Mouse (Mus musculus) megakaryocyte-erythroid progenitor cell, adult 5-6 weeks (primary cell): ENCODE measurements around the gene Gm20696. TPM values are rescaled to one million over a fixed set of nuclear protein-coding genes. Genes with fewer than 3 reads are reported as not detected.

Source experiments
- ATAC-seq: replicated peaks from 2 replicates; pipeline ENCODE4 v1.8.0; 2016; ENCODE audit warnings: mild to moderate bottlenecking, inconsistent platforms; ENCODE audit not compliant: severe bottlenecking, poor library complexity, low FRiP score, low TSS enrichment
- total RNA-seq, 2 experiments: library from RNA; stranded (forward) in 1 of 2; stranded (reverse) in 1 of 2; fragments of 200-1000, 215-1000 nt in 1 of 2; fragments of >200 nt in 1 of 2; fragmentation: Nextera tagmentation in 1 of 2; gene quantifications; 2 replicates each; pipeline ENCODE4 v1.2.3; 2014 to 2017

The Gm20696 gene
- total RNA-seq, 2 experiments from 2014 or later = 0.94 to 5.7 TPM

DNA sequence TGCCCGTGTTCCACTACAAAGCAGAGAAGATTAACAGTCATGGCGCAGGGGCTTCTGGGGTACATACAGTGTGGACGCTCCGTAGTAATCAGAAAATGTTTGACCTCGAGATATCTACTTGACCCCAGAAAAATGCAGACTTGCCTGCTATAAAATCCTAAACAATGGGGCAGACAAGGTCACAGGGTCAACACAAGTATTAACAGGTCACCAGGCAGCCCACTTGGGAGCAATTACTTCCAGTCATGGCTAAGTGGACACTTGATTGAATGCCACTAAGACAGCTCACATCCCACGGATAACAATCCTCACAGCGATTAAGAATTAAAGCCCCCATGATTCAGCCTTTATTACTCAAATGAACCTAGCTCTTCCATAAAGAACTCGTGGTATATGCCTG, 199.5 kb downstream of the Gm20696 start:
- ATAC-seq = no peak

DNA sequence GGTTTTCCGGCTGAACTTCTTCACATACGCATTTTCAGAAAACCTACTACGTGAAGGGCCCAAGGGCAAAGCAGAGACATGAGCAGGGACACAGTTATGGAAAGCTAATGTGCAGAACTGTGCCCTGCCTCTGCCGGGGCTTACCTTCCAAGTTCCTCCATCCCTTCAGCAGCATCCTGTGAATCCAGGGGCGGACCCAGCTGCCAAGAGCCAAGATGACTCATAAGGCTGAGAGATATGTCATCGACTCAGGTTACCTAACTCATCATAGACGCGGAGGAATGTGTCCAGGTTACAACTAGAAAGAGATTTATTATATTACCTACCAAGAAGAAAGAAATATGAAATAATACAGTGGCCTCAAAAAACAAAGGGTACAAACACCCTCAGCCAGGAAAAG, 200.2 kb downstream of the Gm20696 start:
- ATAC-seq = no peak

DNA sequence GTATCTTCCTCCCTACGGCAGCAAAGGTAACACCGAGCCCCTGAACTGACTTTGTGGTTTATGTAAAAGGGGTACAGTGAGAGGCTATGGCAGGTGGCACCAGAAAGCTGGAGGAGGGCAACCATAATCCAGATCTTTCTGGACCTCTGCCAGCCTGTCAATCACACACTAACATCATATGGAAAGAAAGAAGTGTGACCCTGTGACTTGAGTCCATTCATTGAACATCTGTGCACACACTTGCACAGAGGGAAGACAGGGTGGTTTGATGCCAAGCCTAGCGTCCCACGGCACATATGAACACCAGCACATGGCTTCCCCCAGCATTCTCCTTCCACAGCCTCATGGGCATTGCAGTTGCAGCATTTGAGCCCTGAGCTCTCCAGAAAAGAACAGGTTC, 202.1 kb downstream of the Gm20696 start:
- no peak for ATAC-seq

DNA sequence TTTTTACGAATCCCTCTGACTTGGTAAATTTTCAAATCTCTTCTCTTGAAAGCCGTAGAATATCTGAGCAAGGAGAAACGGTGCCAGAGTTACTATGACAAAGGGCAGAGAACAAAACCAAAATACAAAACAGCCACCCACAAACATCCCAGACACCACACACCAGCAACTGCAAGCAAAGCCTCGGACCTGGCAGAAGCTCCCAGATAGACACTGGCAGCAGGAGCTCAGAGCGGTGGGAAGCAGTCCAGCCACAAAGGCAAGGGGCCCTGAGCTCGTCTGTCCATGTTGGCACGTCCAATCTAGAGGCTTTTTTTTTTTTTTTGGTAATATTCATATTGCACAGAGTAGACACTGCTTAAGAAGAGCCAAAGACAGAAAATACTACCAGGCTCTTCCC, 202.7 kb downstream of the Gm20696 start:
- ATAC-seq = no peak

DNA sequence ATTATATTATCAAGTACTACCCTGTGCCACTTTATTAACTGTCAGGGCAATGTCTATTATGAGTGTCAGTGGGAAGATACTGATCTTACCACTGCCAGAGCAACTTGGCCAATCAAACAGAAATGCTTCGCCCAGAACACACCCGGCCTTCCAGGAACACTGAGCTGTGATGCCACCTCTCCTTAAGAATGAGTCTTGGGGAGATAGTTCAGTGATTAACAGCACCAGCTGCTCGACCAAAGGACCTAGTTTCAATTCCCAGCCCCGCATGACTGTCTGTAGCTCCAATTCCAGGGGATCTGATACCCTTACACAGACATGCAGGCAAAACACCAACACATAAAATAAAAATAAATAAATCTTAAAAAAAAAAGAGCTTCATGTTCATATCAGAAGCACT, 207.8 kb downstream of the Gm20696 start:
- 0 out of 2 replicates have a peak, but pooled peaks have one; percentile 50 for ATAC-seq

DNA sequence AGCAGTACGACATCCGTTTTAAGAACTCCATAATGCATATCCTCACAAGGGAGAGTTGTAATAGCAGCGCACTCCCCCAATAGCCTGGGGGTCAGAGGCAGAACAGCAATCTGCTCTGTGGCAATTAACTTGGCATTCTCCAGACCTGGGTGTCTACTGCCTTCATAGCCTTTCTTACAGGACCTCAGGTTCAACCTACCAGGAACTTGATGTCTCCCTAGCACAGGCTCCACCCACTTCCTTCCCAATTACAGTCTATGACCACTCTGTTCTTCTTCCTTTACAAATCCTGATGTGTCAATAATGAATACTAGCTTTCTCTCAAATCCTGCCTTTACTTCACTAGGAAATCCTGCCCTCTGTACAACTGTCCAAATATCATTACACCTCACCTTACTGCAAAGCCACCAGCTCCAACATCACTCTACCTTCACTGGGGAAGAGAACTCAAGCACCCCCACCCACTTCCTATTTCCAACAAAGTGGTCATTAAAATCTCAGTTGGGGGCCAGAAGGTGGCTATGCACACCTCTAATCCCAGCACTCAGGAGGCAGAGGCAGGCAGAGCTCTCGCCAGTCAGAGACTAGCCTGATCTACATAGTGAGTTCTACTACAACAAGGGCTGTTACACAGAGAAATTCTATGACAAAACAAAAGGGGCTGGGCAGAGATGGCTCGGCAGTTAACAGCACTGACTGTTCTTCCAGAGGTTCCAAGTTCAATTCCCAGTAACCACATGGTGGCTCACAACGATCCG, 212.7 kb downstream of the Gm20696 start:
- ATAC-seq = no peak

DNA sequence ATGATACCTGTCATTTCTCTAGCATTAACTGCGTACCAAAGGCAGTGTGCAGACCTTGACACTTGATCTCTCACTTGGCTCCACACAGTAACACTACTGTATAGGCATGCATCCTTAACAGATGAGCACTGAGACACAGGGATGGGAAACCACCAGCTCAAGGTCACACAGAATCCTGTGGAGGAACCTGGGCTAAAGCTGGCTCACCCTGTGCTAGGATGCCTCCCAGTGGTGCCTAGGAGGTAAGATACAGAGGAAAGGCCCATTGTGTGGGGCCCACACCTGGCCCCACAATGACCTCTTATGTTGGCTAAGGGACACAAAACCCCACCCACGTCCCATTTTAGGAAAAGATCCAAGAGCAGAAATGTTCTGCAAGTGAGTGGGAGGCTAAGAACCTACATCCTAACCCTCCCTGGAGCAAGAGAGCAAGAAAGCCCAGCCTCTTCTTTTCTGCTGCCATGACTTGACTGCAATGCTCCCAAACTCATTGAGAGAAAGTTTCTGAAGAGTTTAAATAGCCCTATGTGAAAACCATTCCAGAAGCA, 213.9 kb downstream of the Gm20696 start:
- peak; percentile 38; the same call in 1 of the 2 replicates for ATAC-seq

DNA sequence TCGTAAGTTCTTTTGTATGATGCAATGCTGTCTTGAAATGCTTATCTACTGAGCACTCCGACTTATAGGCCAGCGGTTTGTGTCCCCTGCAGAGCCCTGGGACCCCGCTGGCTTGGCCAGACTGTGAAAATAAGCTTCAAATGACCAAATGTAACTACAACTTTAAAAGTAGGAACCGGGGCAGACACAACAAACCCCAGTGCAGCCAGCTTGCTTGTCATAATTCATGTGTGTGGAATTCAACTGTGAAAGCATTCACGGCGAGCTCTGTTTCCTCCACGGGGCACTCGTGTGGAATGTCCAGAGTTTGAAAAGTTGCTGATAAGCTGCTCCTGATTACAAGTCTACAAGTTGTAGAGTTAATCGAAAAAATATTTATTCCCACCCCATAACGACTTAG, 215.1 kb downstream of the Gm20696 start:
- no peak for ATAC-seq

DNA sequence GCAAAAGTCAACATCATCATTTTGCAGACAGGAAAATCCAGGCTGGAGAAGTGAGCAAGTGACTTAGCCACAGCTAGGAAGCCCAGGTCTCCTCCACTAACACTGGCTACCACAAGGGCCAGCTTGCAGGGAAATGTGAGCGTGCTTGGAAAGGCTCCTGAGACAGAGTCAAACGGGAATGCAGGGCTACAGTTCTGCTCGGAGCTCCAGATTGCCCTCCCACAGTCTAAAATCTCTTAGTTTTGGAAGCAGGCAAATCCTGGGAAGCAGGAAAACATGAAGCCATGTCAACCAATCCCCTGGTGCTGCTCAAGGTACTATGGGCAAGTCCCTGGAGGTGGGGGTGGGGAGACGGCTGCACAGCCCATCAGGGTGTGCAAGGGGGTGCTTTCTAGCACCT, 219.2 kb downstream of the Gm20696 start:
- ATAC-seq = no peak

DNA sequence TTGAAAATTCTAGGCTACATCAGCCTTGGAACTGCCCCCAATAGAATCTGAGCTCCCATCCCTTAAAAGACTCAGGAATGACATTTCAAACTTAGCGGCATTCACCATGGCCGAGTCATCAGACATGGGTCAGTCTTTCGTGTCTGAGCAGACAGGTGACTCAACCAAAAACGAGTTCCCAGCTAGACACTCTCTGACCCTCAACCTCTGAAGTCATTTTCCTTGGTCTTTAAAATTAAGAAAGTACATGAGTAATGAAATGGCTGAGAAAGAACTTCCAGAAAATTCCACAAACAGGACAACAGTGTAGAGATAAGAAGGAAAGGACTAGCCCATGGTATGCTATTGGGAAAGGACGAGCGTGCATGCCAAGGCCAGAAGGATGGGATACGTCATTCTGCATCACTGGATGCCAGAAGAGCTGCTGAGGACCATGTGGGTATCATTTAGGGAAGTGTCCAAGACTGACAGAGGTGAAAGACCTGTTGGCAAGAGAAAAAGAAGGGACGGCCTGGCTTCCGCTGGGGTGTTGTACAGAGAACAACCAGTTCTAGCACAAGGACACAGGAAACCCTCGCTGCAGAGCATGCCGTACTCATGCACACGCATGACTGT, 219.7 kb downstream of the Gm20696 start:
- ATAC-seq = no peak

DNA sequence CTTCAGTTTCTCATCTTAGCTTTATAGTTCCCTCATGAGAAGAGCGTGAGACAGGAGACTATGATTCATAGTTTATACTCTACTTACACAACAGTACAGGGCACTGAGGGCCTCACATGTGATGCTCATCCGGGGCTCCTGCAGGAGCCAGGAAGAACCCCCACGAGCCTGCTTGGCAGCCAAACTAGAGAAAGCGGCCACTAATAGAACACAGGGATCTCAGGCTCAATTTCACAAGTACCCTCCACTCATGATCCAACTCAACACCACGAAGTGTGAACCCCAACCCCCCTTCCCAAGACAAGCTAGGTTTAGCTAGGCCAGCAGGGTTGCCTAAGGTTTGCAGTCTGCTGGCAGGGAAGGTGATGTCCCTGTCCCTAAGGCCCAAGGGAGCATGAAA, 223.1 kb downstream of the Gm20696 start:
- no peak for ATAC-seq

DNA sequence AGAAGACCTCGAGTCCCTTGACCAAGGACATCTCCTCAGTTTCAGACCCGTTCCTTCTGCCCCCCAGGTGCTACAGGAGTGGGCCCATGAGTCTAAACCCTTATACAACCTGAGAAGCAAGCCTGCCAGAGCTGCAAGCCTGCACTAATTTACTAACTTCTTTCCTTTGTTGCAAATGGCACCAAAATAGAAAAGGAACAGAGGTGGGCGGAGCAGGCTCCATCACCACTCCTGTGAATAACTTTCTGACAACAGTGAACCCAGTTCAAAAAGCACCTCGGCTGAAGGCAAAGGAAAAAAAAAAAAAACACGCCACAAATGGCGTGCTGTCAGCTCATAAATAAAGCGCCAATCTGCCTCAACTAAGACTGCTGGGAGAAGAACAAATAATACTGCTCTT, 225.5 kb downstream of the Gm20696 start:
- no peak for ATAC-seq

DNA sequence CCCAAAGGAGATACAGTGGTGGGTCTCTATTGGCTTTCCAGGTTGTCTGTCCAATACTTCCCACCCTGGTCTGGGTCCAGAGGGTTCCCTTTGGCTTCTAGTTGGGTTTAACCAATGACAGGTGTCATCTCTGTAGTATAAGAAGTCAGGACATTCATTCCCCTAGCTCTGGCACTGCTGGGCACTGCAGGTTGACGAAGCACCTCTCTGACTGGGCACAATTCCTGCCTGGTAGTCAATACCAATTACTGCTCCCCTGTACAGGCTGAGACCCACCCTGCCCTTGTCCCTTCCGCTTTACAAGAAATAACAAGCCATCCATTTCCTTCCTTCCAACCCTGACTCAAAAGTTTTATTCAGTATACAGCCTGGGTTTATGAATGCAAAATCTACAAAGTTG, 226.0 kb downstream of the Gm20696 start:
- ATAC-seq = no peak

DNA sequence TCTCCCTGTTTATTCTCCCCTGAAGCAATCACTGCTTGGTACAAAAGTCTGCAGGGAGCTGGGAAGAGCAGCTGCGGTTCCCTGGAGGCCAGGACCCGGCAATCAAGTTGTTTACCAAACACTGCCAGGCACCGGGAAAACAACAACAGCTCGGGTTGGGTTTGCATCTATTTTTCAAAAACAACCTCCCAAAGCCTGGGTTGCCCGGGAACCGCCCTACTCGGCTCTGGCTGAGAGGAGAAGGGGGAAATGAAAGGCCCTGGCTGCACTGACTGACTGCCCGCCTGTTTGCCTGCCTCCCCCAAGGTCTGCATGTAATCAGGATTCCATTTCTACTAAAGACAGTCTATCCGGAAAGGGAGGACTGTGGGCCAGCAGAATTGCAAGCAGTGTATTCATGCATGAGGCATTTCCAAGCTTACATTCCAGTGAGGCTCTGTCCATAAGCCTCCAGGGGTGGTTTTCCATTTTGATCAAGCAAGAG, 226.7 kb downstream of the Gm20696 start:
- no peak for ATAC-seq

DNA sequence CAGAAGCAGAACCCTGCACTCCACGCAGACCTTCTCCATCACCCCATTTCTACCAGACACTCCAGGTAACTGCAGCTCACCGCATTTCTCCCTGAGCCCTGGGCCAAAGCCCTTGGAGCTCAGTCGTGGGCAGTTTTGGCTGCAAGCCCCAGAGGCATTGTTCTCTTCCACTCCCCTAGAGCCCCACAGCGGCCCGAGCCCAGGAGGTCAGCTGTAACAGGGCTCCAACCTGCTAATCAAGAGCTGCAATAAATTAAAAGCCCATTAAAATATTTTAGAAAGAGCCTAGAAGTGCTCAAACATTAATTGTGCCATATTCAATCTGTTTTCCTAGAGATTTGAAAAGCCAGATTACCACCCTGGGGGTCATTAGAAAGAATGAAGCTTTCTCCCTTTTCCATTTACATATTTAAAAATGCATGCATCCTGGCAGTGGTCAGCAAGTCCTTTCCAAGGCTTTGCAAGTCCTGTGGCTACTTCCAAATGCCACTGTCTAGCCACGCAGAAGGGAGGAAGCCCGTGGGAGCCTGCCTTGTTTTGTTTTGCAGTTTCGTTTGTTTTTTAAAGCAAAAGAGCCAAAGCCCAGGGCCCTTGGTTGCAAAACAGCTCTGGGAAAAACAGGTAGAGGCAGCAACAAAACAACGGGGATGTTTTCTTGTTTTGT, 227.3 kb downstream of the Gm20696 start:
- ATAC-seq = no peak

DNA sequence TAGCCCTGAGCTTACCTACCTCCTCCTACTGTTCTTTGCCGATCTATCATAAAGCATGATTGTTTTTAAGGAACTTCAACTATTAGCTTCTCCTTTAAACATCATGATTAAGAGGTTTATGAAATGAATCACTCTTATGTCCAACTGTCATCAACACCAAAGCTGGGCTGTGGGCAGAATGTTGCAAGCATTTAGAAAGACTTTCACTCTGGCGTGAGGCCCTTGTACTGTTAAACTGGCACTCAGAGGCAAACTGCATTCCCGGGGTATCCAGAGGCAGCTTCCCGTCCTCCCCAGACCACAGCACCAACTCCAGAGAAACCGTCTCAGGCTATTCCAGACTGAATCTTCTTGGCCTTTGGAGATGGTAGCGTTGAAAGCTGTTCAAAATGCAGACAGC, 230.2 kb downstream of the Gm20696 start:
- no peak for ATAC-seq

DNA sequence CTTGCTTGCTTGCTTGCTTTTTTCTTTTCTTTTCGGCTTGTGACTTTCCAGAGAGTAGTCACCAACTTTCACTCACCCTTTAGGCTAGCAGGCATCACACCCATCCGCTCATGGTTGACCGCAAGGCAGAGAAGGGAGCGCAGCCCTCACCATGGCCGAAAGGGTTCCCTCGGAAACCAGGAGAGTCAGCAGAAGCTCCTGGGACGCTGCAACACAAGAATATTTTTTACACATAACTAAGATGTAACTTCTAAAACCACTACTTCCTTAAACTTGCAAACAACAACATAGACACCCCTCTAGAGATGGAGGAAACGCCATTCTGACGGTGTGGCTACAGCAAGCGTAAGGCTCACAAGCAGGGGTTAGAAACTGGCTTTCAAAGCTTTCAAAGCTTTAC, 231.5 kb downstream of the Gm20696 start:
- no peak for ATAC-seq

DNA sequence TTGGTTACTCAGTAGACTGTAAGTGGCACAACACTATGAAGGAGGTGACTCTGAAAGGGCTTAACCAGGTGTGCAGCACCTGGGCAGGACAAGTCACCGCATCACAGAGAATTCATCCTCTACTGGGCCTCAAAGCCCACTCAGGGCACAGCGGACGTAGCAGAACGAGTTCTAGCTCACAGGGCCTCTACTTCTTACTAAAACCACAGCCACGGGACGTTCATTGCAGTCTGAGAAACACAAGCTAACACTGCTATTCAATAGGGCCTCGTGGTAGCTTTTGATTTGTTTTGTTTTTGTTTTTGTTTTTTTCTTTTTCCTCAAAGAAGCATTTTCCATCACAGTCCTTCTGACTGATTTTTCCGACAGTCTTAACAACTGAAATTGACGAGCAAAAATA, 233.6 kb downstream of the Gm20696 start:
- no peak for ATAC-seq

DNA sequence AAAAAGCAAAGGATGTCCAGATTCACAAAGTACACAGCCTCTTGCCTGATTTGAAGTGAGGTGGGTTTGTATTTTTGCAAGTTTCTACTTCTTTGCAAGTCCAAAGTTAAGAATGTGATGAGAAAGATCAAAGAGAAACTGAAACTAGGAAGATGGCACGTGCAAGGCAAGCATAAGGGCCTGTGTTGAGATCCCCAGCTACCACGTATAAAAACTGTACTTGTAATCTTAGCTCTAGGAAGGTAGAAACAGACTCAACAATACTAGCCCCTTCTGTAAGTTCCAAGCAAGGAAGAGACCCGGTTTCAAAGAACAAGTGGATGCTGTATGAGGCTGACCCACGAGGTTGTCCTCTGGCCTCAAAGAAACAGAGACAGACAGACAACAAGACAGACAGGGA, 234.7 kb downstream of the Gm20696 start:
- ATAC-seq = peak; percentile 36; the same call in 1 of the 2 replicates

DNA sequence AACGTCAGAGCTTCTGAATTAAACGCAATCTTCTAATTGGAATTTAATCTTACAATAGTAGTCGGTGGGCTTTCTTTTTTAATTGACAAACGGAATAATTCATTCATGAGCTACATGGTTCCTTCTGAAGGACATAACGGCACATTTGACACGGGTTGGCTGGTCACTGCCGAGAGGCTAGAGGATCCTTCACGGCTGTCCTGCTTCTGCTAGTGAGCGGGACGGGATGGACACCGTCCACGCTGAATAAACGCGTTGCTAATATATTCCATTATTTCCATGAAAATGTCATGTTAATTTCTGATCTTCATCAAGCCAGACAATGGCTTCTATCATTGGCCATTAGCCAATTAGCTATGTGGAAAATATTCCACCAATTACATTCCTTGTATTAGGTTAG, 236.0 kb downstream of the Gm20696 start:
- ATAC-seq = no peak
